Mouse (Mus musculus): ENCODE data around the gene Disp2.

- no peak for TF ChIP-seq FLI1 (IDR thresholded peaks at IDR 0.05; ENCODE audit: low read length)
- TF ChIP-seq GATA1 (IDR thresholded peaks at IDR 0.05; ENCODE audit: borderline replicate concordance, low read length), result no peak
Observed at GRCm38 (mm10) chr2:118790551-118791525, 11.3 kb downstream of the Disp2 start.

Data from megakaryocyte, embryonic 14.5 days (primary cell).